Mouse (Mus musculus) cerebellum, postnatal 14 days (tissue): Measurements from ENCODE around the gene Rbfox1.

Experiments used
- DNase-seq, 2 experiments: peaks; one replicate each; pipeline ENCODE4 v3.0.0; 2021; ENCODE audit warnings: mixed read lengths in 2 of 2

Rbfox1 gene

GRCm38 (mm10) chr16:7279544-7279943 is 1394.4 kb downstream of the Rbfox1 start:
- peak; percentile 9 to 15 for DNase-seq

DNA sequence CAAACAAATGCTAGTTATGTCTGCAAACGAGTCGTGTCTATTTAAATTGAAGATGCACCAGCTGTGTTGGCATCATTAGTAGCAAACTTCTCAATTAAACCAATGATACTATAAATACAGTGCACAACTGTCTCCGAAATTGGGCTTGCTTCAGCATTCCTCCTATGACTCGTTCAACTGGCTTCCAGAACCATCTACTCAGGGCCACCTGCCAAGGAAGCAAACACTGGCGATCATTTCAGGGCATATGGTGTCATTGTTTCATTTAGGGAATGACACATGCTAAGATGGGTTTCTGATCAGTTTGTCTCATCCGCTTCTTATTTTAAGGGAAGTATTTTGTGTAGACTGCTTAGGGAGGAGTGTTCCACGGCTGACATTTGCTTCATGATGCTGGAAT is 1397.1 kb downstream of the Rbfox1 start:
- DNase-seq: peak; percentile 67 to 76

GRCm38 (mm10) chr16:7292985-7293805 is 1408.0 kb downstream of the Rbfox1 start:
- DNase-seq: no peak

DNA sequence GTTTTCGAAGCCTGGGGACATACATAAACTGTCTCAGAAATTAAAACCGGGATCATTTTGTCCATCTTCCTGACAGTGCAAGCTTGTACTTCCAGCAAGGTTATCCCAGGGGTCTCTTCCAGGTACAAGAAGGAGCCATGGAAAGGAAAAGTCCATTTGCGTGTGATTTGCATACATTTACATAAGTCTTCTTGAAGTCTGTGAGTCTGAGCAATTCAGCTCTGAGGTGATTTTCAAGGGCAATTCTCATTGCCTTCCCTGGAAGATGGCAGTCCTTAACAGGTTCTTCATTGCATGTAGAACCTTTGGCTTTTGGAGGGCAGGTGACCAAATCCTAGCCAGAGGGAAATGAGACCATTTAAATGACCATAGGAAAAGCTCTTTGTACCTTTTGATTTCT is 1417.3 kb downstream of the Rbfox1 start:
- DNase-seq: no peak

- peak; percentile 46 to 57 for DNase-seq
These were observed 1444.0 kb downstream of the Rbfox1 start for GRCm38 (mm10) chr16:7329196-7329595.

- DNase-seq: no peak
These were observed 1456.0 kb downstream of the Rbfox1 start for GRCm38 (mm10) chr16:7341186-7341585.

DNA sequence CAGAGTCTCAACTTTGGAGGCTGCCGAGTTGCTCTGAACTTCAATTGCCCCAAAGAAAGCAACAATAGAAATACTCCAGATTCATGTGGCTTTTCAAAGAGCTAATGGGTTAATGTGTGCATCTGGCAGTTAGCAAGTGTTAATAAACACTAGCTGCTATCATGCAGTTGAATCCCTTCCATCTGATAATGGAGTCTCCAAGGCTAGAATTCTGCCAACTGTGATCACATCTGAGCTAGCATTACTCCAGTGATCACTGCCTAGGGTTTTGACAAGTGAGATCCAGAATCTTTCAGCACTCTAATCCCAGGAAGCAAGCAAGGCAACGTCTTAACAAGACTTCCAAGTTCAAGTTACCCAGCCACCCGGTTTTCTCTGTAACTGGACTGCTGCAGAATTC is 1460.1 kb downstream of the Rbfox1 start:
- DNase-seq: no peak

- no peak for DNase-seq
These were observed 1461.0 kb downstream of the Rbfox1 start for GRCm38 (mm10) chr16:7346001-7346625.

GRCm38 (mm10) chr16:7347522-7348165 is 1462.5 kb downstream of the Rbfox1 start:
- no peak for DNase-seq

DNA sequence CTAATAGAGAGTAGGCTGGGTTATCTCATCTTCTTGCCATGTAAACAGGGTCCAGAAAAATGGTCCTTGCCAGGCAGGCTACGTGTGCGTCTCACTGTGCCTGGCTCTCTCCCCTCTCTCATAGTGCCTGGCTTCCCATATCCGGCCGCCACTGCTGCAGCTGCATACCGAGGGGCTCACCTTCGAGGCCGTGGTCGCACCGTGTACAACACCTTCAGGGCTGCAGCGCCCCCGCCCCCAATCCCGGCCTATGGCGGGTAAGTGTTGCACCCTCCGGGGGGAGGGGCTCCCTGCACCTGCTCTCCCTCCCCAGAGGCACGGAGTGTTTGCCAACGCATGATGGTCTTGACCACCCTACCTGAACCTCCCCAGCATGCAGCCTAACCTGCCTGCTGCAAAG is 1467.7 kb downstream of the Rbfox1 start:
- DNase-seq: no peak

- DNase-seq: no peak
These were observed 1469.0 kb downstream of the Rbfox1 start for GRCm38 (mm10) chr16:7354116-7354515.

DNA sequence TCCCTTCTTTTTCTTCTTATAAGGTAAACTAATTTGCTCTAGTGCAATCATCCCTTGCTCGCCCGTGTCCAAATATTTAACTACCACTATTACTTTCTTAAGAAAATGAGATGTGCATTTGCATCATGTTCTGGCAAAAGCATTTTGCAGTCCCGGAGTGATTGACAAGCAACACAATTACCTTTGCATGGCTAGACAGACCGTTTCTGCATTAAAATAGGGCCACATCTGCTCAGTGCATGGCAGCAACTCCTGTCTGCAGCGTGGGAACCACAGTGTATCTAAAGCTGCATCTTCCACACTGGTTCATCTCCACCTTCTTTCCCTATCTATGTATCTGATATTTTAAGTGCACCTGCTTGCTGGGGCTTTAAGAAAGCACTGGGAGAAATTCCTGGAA is 1473.9 kb downstream of the Rbfox1 start:
- no peak for DNase-seq

DNA sequence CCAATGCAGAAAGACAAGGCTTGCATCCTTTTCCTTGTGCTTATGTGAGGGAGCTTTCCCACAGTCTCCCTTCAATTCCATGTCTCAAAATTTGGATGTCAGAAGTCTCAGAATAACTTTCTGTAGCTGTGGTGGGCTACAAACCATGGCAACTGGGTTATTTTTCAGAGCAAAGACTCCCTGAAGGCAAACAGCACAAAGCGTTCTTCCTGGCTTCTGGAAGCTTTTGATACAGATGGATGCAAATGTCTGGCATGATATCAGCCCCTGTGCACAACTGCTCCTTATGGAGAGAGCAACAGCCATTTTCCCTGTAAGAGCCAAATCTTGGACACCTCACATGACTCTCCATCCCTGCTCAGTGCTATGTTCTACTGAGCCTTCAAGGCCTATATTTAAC is 1475.6 kb downstream of the Rbfox1 start:
- DNase-seq: no peak

DNA sequence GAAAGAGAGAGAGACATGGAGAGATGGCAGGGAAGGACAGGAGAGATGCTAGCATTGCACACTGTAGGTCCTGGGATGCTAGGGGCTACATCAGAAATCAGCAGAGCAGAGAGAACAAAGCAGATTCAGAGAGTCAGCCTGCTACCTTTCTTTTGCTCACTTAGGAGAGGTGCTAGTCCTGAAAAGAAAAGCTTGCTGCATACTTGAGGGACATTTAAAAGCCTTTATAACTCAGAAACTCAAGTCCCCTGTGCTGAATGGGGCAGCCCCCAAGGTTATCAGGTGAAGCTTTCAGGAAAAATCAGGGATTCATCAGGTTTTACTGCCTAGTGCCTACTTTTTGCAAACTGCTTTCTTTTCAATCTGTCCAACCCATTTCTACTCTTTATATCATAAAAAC is 1480.7 kb downstream of the Rbfox1 start:
- DNase-seq: no peak

DNA sequence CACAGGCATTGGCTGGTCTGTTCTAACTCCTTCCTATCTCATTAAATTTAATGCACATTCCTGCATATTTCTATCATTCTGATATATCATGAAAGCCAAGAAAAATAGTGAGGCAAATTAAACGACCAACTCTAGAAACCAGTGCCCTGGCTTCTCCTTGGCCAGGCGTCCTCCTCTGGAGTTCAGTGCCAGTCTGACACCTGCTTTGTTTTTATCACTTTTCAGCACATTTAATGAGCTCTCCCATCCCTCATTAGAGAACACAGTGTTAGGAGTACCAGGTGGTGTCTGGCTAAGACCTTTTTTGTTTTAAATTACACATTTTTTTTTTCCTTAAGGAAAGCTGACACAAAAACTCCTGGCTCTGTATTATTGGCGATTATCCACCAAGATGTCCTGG is 1489.0 kb downstream of the Rbfox1 start:
- no peak for DNase-seq

GRCm38 (mm10) chr16:7374674-7375073 is 1489.5 kb downstream of the Rbfox1 start:
- peak in 1 of 2 experiments; percentile 21 for DNase-seq

GRCm38 (mm10) chr16:7396101-7396500 is 1510.9 kb downstream of the Rbfox1 start:
- no peak for DNase-seq

DNA sequence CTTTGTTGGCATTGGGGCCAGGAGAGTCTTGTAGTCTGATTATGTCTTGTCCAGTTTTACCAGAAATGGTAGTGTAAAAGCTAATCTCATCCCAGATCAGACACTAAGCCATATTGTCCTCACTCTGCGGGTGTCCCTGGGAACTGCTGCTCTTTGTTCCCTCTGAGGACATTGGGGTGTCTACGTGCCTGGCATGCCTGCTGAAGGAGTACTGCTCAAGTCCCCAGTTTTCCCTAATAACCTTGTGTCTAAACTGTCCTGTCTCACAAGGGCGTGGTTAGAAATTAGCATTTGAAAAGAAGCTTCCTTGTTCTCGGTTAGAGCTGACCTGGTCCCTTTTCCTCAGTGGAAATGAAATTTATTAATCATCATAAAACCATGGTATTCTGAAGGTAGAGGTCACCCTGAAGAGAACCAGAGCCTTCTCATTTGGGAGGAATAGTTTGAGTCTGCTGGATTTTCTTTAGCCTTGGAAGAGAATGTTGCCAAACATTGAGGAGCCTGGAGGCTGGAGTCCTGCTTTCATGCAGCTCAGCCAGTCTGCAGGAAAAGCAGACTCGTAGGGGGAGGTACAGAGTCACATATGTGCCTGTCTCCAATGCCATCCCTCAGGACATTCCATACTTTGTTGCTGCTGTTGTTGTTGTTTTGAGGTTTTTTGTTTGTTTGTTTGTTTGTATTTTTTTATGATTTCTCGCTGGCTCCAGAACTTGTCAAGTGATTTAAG is 1519.8 kb downstream of the Rbfox1 start:
- no peak for DNase-seq

DNA sequence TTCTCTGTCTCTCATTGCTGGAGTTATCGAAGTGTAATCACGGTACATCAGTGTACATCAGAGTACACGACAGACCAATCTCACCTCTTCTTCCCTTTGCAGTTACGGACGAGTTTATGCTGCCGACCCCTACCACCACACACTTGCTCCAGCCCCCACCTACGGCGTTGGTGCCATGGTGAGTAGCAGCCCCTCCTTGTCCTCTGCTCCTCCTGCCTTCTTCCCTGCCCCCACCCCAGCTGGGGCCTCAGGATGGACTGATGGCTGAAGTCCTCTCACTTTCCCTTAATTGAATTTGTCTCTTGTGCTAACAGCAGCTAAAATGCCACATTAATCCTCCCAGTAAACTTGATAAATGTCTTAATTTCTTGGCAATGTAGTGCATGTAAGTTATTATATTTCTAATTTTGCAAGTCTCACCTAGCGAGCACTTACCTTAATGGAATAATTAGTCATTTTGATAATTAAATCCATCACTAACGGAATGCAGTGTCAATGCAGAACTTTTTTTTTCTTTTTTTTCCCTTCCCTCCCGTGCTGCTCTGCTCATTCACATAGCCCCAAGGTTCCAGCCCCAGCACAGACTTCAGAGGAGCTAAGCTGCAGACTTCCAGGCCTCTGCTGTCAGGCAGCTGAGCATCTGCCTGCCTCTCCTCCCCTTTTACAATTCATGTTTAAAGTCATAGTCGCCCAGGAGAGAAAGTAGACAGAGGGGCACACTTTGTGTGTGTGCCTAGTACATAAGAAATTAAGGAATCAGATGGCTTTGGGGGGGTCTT is 1522.9 kb downstream of the Rbfox1 start:
- no peak for DNase-seq

- peak; percentile 17 to 32 for DNase-seq
These were observed 1534.6 kb downstream of the Rbfox1 start for GRCm38 (mm10) chr16:7419655-7420281.

DNA sequence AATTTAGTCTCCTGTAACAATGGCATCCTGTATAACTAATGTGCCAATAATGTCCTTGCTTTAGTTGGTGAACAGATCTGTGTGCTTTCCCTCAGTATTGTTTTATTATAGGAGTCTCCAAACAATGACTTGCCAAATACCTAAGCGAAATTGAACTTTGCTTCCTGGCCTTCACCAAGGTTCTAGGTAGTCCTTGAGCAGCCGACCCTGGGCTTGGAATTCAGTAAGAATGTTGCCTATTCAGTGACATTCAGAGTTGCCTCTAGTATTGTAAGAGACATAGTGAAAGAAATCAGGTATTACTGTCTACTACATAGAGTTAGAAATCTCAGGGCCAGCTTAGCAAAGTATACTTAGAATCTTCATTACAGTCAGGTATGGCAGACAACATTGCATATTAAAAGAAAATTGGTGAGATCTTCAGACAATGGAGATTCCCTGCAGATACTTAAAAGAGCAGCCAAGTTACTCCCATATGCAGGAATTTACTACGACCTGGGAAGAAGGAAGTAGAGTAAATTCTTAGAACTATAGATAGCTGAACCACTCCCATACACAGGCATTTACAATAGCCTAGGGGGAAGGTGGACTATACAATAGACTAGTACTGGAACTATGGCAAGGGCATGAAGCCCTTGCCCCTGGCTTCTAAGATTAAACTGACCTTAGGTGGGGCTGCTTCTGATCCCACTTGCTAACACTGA is 1540.4 kb downstream of the Rbfox1 start:
- no peak for DNase-seq
